Mouse (Mus musculus) embryo, embryonic 9.5 days (tissue): Measurements from ENCODE around the gene Asb3.

Experiments used
- DNase-seq: peaks from one replicate; pipeline ENCODE4 v3.0.0-alpha.2; 2017; ENCODE audit errors: extremely low spot score

Asb3 gene

GRCm38 (mm10) chr11:30885171-30885871 lies at the start of gene Asb3, which contains the start of gene Gpr75:
Gene Asb3, plus strand, starts transcription at chr11:30885416.
Gene Gpr75, plus strand, starts transcription at chr11:30885358.
- DNase-seq, result peak; percentile 53

GRCm38 (mm10) chr11:30838793-30839192 lies 46.4 kb upstream of the Asb3 start:
- DNase-seq, result no peak

GRCm38 (mm10) chr11:30844355-30844754 lies 40.9 kb upstream of the Asb3 start:
- no peak for DNase-seq

GRCm38 (mm10) chr11:30872425-30872824 lies 12.8 kb upstream of the Asb3 start:
- DNase-seq, result no peak

GRCm38 (mm10) chr11:30888153-30888552 lies 2.9 kb downstream of the Asb3 start:
- DNase-seq, result no peak

- DNase-seq, result no peak
Observed at GRCm38 (mm10) chr11:30896201-30896600, 11.0 kb downstream of the Asb3 start.

- no peak for DNase-seq
Observed at GRCm38 (mm10) chr11:30899312-30899711, 14.1 kb downstream of the Asb3 start.

GRCm38 (mm10) chr11:30912311-30912710 lies 27.1 kb downstream of the Asb3 start:
- DNase-seq, result no peak

GRCm38 (mm10) chr11:30920641-30921040 lies 35.4 kb downstream of the Asb3 start:
- no peak for DNase-seq

GRCm38 (mm10) chr11:30923283-30923682 lies 38.1 kb downstream of the Asb3 start:
- no peak for DNase-seq

- no peak for DNase-seq
Observed at GRCm38 (mm10) chr11:30928079-30928478, 42.9 kb downstream of the Asb3 start.

GRCm38 (mm10) chr11:30928498-30928897 lies 43.3 kb downstream of the Asb3 start:
- no peak for DNase-seq

- no peak for DNase-seq
Observed at GRCm38 (mm10) chr11:30943522-30943921, 58.3 kb downstream of the Asb3 start.

GRCm38 (mm10) chr11:30952829-30953228 lies 67.6 kb downstream of the Asb3 start:
- DNase-seq, result no peak

- DNase-seq, result peak; percentile 70
Observed at GRCm38 (mm10) chr11:30953469-30954154, 68.4 kb downstream of the Asb3 start.

- DNase-seq, result peak; percentile 84
Observed at GRCm38 (mm10) chr11:30954279-30954725, 69.1 kb downstream of the Asb3 start, which contains the start of gene Erlec1. Gene Erlec1, minus strand, starts transcription at chr11:30954335.

GRCm38 (mm10) chr11:30985237-30985636 lies 100.0 kb downstream of the Asb3 start:
- DNase-seq, result no peak

- DNase-seq, result peak; percentile 84
Observed at GRCm38 (mm10) chr11:30985877-30986624, 100.8 kb downstream of the Asb3 start, which contains the start of gene Chac2. Gene Chac2, minus strand, starts transcription at chr11:30986350.

- DNase-seq, result no peak
Observed at GRCm38 (mm10) chr11:30986625-30987017, 101.4 kb downstream of the Asb3 start.

- no peak for DNase-seq
Observed at GRCm38 (mm10) chr11:30996670-30997069, 111.5 kb downstream of the Asb3 start.

GRCm38 (mm10) chr11:30998199-30998598 lies 113.0 kb downstream of the Asb3 start:
- DNase-seq, result no peak

- DNase-seq, result no peak
Observed at GRCm38 (mm10) chr11:30998704-30999103, 113.5 kb downstream of the Asb3 start.
